Mouse (Mus musculus) Muller cell, postnatal 12 days (primary cell): Measurements from ENCODE around the gene Prm2.
A peak's percentile ranks its signal among the peaks of the same experiment; 100 is the strongest.
"Not testable (repeated sequence)": the region's sequence is repeated elsewhere in the genome, so short reads cannot be mapped to it uniquely, and the experiment has no call there.

ENCODE experiments used
- DNase-seq: peaks from one replicate; pipeline ENCODE4 v3.0.0-alpha.2; 2015; ENCODE audit errors: inconsistent ontology term

The Prm2 gene

GRCm38 (mm10) chr16:10812865-10813371 lies 17.0 kb upstream of the Prm2 start, which contains the start of gene Gm11172:
TSS of gene Gm11172 (plus strand) at chr16:10812915.
- DNase-seq = no peak

GRCm38 (mm10) chr16:10810376-10810775 lies 14.4 kb upstream of the Prm2 start:
- no peak for DNase-seq

- DNase-seq = no peak
These were observed 10.0 kb upstream of the Prm2 start, which contains the start of gene Prm1 for GRCm38 (mm10) chr16:10805789-10806527. TSS of gene Prm1 (minus strand) at chr16:10805839.

- not testable (repeated sequence) for DNase-seq
These were observed 6.5 kb upstream of the Prm2 start for GRCm38 (mm10) chr16:10802420-10802819.

- no peak for DNase-seq
These were observed 5.2 kb downstream of the Prm2 start, which contains the start of gene Prm3 for GRCm38 (mm10) chr16:10790702-10791101. TSS of gene Prm3 (minus strand) at chr16:10790914.

- DNase-seq = no peak
These were observed 7.1 kb downstream of the Prm2 start for GRCm38 (mm10) chr16:10788866-10789265.

GRCm38 (mm10) chr16:10788271-10788670 lies 7.7 kb downstream of the Prm2 start, which contains the start of gene Tnp2:
TSS of gene Tnp2 (minus strand) at chr16:10788660.
- no peak for DNase-seq

- DNase-seq = no peak
These were observed 8.3 kb downstream of the Prm2 start for GRCm38 (mm10) chr16:10787548-10788058.

- peak; percentile 6 for DNase-seq
These were observed 9.0 kb downstream of the Prm2 start for GRCm38 (mm10) chr16:10786782-10787547.

- DNase-seq = peak; percentile 89
These were observed 9.6 kb downstream of the Prm2 start for GRCm38 (mm10) chr16:10786288-10786687.

GRCm38 (mm10) chr16:10785371-10786231 lies 10.3 kb downstream of the Prm2 start, which contains the start of gene Socs1:
TSS of gene Socs1 (minus strand) at chr16:10785536.
- DNase-seq = peak; percentile 98

- DNase-seq = peak; percentile 96
These were observed 11.1 kb downstream of the Prm2 start for GRCm38 (mm10) chr16:10784793-10785370.

- peak; percentile 46 for DNase-seq
These were observed 11.8 kb downstream of the Prm2 start for GRCm38 (mm10) chr16:10783883-10784792.

GRCm38 (mm10) chr16:10783451-10783850 lies 12.5 kb downstream of the Prm2 start:
- DNase-seq = no peak

- no peak for DNase-seq
These were observed 12.8 kb downstream of the Prm2 start for GRCm38 (mm10) chr16:10783152-10783434.

- peak; percentile 22 for DNase-seq
These were observed 13.4 kb downstream of the Prm2 start for GRCm38 (mm10) chr16:10782377-10783151.

- DNase-seq = peak; percentile 65
These were observed 14.0 kb downstream of the Prm2 start for GRCm38 (mm10) chr16:10781862-10782371.

- DNase-seq = no peak
These were observed 15.3 kb downstream of the Prm2 start for GRCm38 (mm10) chr16:10780631-10781120.
